Mouse (Mus musculus): ENCODE measurements around the gene Os9.

GRCm38 (mm10) chr10:127100414-127100813, 20.5 kb downstream of the Os9 start:
- no peak for TF ChIP-seq POLR2A (IDR thresholded peaks at IDR 0.05; ENCODE audit: low read depth, low read length)
- no peak for TF ChIP-seq CTCF (conservative IDR thresholded peaks at IDR 0.05; ENCODE audit: insufficient read depth, insufficient read length, low read depth, low read length)
